Mouse (Mus musculus) E14TG2a.4 (cell line): ENCODE measurements around the gene Ppara.

ENCODE experiments used
- CTCF ChIP-seq: conservative IDR thresholded peaks from 2 replicates; pipeline ENCODE4 v1.5.1; 2014; ENCODE audit warnings: low read length
- NANOG ChIP-seq: IDR thresholded peaks from 2 replicates; pipeline ENCODE4 v1.6.1; 2014; ENCODE audit warnings: borderline replicate concordance, low read length, mixed read lengths
- POU5F1 ChIP-seq: IDR thresholded peaks from 2 replicates; pipeline ENCODE4 v1.6.1; 2014; ENCODE audit warnings: low read length, borderline replicate concordance

DNA sequence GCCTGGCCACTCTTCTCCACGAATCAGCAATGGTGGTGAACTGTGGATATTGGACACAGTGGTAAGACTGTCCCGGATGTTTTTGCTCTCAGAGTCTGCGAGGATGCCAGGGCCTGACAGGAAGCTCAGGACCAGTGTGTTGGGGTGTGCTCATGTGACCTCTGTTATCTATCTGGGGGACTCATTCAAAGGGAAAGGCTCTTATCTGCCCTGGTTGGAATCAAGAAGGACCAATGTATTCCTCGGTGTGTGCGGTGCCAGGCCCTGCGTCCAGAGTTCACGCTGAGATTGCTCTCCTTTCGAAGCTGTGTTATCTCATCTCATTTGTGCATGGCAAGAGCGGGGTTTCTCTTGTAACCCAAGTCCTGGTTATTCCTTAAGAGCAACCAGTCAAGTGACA is 39.6 kb downstream of the Ppara start:
- TF ChIP-seq CTCF (no peak), POU5F1 (no peak), NANOG (no peak)
